Mouse (Mus musculus): ENCODE measurements around the gene Sdk2.

Gene Sdk2

GRCm38 (mm10) chr11:113764132-113764849, 302.6 kb downstream of the Sdk2 start:
- DNase-seq (ENCODE audit: low spot score in 2 of 2) = no peak

GRCm38 (mm10) chr11:113763449-113763848, 303.4 kb downstream of the Sdk2 start:
- no peak for DNase-seq (ENCODE audit: low spot score in 2 of 2)

DNA sequence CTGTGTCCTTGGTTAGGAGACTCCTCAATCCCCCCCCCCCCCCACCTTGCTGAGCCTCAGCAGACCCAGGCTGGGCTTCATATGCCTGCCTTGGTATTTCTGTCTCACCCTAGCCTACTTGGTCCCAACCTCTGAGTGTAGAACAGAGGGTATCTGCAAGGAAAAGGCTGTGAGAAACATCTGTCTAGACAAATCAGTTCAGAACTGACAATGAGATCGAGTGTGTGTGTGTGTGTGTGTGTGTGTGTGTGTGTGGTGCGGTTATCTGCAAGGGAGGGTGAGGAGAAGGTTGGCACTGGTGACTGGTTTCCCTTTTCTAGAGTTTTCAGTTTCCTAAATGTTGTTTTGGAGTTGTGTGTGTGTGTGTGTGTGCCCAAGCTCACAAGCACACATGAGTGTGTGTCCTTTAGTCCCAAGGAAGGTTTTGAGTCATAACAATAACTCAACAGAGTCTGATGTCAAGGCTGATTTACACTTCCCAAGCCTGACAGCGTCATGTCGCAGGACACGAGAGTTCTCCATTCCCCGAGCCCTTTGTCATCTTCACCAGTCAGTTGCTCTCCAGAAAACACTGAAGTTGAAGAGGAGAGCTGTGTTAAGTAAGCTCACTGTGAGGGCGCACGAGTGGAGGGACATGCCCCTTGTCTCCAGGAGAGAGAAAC, 304.6 kb downstream of the Sdk2 start:
- no peak for DNase-seq (ENCODE audit: low spot score in 2 of 2)

DNA sequence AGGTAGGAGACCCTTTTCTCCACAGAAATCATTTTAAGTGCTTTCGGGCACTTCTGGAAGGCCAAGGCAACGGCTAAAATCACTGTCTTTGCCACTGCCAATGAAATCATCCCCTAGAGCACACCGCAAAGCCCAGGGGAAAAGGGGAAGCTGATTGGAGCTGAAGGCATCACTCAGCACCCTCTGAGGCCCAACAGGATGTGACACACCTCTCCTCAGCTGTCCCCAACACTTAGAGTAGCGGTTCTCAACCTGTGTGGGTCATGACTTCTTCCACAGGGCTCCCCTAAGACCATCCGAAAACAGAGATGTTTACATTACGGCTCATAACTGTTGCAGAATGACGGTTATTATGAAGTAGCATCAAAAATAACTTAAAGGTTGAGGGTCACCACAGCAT, 305.2 kb downstream of the Sdk2 start:
- no peak for DNase-seq (ENCODE audit: low spot score in 2 of 2)

GRCm38 (mm10) chr11:113760476-113760875, 306.4 kb downstream of the Sdk2 start:
- DNase-seq (ENCODE audit: low spot score in 2 of 2) = no peak

GRCm38 (mm10) chr11:113758851-113759250, 308.0 kb downstream of the Sdk2 start:
- DNase-seq (ENCODE audit: low spot score in 2 of 2) = no peak

DNA sequence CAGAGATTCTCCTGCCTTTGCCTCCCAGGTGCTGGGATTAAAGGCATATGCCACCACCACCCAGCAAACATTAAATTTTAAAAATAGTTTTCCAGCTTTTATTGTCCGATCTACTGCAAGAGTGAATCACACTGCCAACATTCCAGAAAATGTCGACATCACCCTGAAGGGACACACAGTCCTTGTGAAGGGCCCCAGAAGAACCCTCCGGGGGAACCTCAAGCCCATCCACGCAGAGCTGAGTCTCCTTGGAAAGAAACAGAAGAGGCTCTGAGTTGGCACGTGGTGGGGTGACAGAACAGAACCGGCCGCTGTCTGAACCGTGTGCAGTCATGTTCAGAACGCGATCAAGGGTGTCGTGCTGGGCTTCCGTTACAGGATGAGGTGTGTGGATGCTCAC, 310.3 kb downstream of the Sdk2 start:
- DNase-seq (ENCODE audit: low spot score in 2 of 2) = no peak

- no peak for DNase-seq (ENCODE audit: low spot score in 2 of 2)
Observed at GRCm38 (mm10) chr11:113755878-113756277, 311.0 kb downstream of the Sdk2 start.

DNA sequence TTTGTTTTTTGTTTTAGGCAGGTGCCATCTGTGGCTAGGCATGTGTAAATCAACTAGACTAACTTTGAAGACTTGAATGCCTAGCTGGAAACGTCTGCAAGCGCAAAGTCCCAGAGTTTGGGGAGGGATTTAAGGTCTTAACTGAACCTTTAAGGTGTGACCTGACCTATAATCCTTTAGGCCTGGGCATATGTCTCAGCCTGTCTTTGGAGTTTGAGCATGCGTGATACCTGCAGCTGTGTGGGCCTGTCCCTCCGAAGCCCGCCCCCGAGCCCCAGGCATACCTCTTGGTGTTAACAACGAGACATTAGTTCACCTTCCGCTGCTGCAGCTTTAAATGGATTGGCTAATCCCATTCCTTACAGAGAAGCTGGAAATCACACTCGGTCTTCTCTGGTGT, 312.0 kb downstream of the Sdk2 start:
- no peak for DNase-seq (ENCODE audit: low spot score in 2 of 2)

- DNase-seq (ENCODE audit: low spot score in 2 of 2) = no peak
Observed at GRCm38 (mm10) chr11:113752685-113753430, 314.0 kb downstream of the Sdk2 start.

GRCm38 (mm10) chr11:113752158-113752661, 314.6 kb downstream of the Sdk2 start:
- DNase-seq (ENCODE audit: low spot score in 2 of 2) = no peak

DNA sequence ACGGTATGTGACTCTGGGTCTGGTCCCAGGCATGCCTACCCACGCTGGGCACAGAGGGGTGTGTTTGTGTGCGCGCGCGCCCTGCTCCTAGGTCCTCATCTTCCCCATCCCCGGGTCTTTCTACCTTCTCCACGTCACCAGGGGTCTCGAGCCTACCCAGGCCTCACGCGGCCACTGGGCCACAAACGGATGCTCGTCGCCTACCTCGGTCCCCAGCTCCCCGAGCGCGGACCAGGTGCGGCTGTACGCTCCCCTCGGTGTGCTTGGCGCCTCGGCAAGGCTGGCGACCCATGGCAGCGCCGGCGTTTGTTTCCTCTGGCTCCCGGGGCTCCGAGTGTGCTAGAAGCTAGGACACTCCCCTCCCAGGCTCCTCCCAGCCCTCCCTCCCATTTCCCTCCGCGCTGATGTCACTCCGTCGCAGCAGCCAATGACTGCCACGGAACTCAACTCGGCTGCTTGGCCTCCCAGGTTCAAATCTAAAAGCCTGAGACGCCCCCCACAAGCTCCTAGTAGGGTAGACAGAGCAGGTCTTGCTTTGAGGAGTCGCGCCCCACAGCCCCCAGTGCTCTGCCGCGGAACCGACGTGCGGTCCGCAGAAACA, 315.3 kb downstream of the Sdk2 start, which contains the start of gene Cdc42ep4:
Cdc42ep4 (minus strand) TSS at position 398 of the 601 bp plus-strand sequence.
- peak; percentile 34 to 60 for DNase-seq (ENCODE audit: low spot score in 2 of 2)

DNA sequence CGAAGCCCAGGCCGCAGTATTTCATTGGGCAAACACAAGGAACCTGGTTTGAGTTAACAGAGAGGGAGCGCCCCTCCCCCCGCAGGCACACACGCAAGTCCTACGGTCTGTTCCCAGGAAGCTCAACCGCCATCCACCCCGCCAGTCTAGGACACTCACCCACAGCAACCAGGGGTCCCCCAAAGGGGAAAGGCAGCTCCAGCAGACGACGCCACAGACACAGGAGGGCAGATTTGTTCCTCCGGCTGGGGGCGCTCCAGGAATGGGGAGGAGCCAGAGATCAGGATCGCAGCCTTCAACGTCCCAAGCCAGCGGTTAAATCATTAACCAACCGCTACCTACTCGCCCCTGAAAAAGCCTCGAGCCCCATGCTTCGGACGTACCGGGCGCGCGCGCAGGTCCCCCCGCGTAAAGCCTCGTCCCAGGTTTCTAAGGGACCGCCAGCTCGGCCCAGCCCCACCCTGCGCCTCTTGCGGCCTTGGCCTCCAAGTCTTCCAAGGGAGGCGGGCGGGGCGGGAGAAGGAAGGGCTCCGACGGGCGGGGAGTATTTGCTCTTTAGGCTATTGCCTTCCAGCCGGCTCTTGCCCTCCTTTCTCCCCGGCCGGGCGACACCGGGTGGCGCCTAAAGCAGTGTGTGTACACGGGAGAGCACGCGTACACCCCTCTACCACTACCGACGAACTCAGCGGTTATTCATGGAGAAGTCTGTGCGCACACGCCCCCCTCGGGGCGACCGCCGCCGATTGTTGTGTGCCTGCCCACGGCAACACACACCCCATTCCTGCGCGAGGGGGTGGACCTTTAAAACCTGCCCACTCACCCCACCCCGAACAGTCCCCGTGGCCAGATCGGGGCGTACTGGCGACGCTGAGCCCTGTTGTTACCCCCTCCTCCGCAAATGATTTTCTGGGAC, 316.0 kb downstream of the Sdk2 start:
- DNase-seq (ENCODE audit: low spot score in 2 of 2) = peak; percentile 33 to 44

DNA sequence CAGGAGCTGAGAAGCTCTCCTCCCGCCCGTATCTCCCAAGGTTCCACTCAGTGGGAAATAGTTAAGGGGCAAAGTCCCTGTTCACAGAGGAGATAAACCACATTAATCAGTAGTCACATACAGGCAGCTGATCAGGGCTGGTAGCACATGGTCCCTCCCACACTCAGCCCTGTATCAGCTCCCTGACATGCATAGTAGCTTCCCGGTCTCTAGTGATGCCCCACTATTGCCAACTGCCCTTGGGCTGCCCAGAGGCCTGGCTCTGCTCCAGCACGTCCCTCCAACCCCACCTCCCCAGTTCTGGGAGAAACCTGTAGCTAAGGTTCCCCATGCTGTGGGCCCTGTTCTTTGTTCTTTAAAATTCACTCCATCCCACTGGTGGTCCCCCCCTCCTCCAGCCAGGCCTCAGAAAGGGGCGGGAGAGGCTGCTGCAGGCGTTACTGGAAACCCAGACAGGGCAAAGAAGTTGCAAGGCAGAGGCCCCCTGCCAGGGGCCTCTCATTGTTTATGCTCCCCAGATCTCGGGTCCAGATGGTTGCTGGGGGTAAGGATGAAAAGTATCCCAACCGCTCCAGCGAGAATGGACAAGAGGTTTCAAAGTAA, 317.0 kb downstream of the Sdk2 start:
- DNase-seq (ENCODE audit: low spot score in 2 of 2) = no peak

DNA sequence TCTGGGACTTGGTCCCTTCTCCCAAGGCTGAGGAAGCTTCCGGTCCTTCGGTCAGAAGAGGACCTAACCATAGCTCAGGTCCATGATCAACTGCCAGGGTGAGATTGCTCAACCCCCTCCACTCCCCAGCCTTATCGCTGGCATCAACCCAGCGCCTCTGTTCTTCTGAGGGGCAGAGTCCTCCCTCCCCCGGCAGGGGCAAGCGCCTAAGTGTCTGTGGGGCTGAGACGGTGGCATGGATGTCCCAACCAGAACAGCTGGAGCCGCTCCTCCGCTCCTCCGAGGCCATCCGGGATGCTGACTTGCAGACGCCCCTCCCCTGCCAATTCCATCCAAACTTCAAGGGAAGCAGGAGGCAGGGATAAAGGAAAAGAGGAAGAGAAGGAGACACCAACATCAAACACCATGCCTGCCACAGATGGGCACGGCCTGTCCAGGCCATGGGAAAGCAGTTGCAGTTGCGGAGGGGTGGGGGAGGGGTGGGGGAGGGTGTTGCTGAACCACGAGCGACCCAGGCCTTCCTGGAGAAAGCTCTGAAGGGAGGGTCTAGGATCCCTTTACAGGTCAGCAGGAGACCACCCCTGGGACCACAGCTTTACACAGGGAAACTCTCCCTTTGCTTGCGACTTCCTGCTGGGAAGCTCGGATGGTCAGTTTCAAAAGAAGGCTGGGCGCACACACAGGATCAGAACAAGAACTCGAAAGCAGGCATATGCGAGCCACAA, 317.9 kb downstream of the Sdk2 start:
- DNase-seq (ENCODE audit: low spot score in 2 of 2) = no peak

GRCm38 (mm10) chr11:113747725-113748380, 319.0 kb downstream of the Sdk2 start:
- no peak for DNase-seq (ENCODE audit: low spot score in 2 of 2)

DNA sequence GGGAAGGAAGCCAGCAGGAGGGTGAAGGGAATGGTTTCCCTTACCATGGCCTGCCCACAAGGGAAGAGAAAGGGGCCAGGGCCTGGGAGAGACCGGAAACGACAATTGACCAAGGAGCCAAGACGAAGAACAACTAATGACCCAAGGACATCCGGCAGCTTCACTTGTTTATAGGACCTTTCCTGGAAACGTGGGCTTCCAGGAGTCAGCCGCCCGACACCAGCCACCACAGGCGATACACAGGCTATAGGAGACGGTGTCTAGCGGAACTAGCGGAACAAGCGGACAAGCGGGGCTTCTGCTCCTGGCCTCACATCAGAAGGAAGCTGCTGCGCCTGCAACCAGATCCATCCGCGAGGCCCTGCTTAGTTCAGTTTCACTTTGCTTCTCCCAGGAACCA, 319.8 kb downstream of the Sdk2 start:
- DNase-seq (ENCODE audit: low spot score in 2 of 2) = no peak

GRCm38 (mm10) chr11:113745961-113746360, 320.9 kb downstream of the Sdk2 start:
- no peak for DNase-seq (ENCODE audit: low spot score in 2 of 2)

DNA sequence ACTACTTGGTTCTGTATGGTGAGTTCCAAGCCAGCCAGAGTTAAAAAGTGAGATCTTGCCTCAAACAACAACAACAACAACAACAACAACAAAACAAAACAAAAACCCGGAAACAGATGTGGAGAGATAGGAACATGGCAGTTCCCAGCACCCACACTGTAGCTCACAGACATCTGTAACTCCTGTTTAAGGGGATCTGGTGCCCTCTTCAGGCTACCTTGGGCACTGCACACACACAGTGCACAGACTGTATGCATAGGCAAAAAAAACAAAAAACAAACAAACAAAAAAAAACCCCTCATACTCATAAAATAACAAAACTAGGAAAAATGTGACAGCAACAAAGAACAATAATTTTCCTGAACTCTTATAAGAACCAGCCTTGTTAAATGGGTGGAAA, 323.8 kb downstream of the Sdk2 start:
- DNase-seq (ENCODE audit: low spot score in 2 of 2) = no peak

All from frontal cortex, postnatal 25 days (tissue).